Mouse (Mus musculus): ENCODE data around the gene Olig3. TPM values are rescaled to one million over a fixed set of nuclear protein-coding genes. Genes with fewer than 3 reads are reported as not detected.

Gene Olig3
- polyA plus RNA-seq (2015; fragmentation: Nextera tagmentation; extraction: Ambion mirVana) = not detected in 2 replicates

GRCm38 (mm10) chr10:19356071-19356583 lies at the start of gene Olig3:
TSS of gene Olig3 (plus strand) at chr10:19356533.

Other genes with a start within 250 kb of the Olig3 start
- 74.0 and 92.6 TPM in 2 replicates for gene Ifngr1, start 235.4 kb downstream of the Olig3 start, polyA plus RNA-seq (2015; fragmentation: Nextera tagmentation; extraction: Ambion mirVana)